Mouse (Mus musculus) heart, postnatal 0 days (tissue): ENCODE measurements around the gene Eif3a.

Source experiments
- CTCF ChIP-seq: IDR thresholded peaks from 2 replicates; pipeline ENCODE4 v1.5.1; 2016; ENCODE audit warnings: antibody characterized with exemption, control low read depth, low read depth
- EP300 ChIP-seq: IDR thresholded peaks from 2 replicates; pipeline ENCODE4 v1.6.1; 2016; ENCODE audit warnings: antibody characterized with exemption, low read depth

GRCm38 (mm10) chr19:60743767-60744547, 46.5 kb downstream of the Eif3a start:
- TF ChIP-seq CTCF (no peak), EP300 (no peak)
